In the genomic region with DNA sequence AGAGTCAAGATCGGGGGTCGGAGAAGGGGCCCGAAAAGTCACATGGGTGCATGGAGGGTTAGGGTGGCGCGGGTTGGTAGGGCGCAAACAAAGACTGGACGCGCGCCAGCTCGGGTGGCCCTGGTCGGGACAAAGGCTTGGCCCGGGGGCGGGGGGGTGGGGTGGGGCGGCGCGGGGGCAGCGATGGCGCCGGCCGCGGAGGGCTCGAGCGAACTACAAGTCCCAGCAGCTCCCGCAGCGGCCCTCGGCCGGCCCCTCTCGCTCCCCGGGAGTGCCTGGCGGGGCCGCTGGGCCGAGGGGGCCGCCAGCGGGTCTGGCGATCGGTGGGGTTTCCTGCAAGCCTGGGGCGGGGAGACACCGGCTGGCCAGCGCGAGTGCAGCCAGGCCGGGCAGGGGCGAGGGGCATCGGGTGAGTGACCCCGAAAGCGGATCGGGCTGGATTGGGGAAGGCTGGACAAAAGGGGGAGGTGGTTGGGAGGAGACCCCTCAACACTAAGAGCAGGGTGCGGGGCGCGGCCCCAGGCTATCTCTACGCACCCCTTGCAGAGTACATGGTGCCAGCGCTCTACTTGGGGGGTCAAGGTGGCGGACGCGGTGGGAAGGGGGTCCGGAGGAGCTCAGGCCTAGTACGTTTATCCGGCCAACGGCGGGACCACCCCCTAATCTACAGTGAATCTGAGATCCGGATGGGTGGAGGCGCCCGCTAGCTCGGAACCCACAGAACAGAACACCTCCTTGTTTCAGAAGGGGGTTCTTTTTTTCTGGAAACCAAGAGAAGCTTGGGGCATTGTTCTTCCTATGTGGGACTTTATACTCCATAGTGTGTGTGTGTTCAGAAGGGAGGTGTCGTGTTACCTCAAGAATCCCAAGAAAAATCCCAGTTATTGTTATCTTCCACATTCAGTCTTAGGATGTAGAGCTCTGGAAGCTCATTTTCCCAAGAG, we compare ENCODE assay signal across 8 mouse cellular contexts. TPM values are rescaled to one million over a fixed set of nuclear protein-coding genes. Genes with fewer than 3 reads are reported as not detected.
DNase-seq lines count a peak whose midpoint lies in the region; ATAC-seq and TF ChIP-seq lines count a peak whose summit lies in the region.

A gene (plus strand): TSS at position 238 of the 944 bp plus-strand sequence.

- H3K36me3 ChIP-seq in G1E (replicated peaks) = peaks cover 26% of the 10 kb centered on the region

- H3K4me1 ChIP-seq in G1E (ENCODE audit: insufficient read depth, low read depth, low read length) = peaks cover 32% of the 10 kb centered on the region

- ATAC-seq in G1E (ENCODE audit: extremely low read depth, insufficient number of reproducible peaks, low FRiP score, poor library complexity, severe bottlenecking) = peak; percentile 73
- ATAC-seq in frontal cortex, adult (ENCODE audit: low TSS enrichment) = peak; percentile 84
- ATAC-seq in hematopoietic stem cell, adult 5-6 weeks (replicated peaks in 1 of 2; ENCODE audit: insufficient read depth in 1 of 2, low FRiP score in 2 of 2, low TSS enrichment in 1 of 2, low read depth in 1 of 2, poor library complexity in 2 of 2, severe bottlenecking in 2 of 2) = peak; percentile 81 to 89

- H3K9me3 ChIP-seq in G1E (replicated peaks) = peaks cover 9% of the 10 kb centered on the region

- no peaks in the 10 kb centered on the region; the same call in 1 of the 2 replicates for H3K27me3 ChIP-seq in G1E (ENCODE audit: insufficient read depth, low read length)

- TF ChIP-seq CTCF in G1E (IDR thresholded peaks at IDR 0.05; ENCODE audit: low read depth, low read length) = no peak

- DNase-seq in G1E (ENCODE audit: low spot score) = peak; percentile 91
- DNase-seq in cerebellum, adult 18-20 months = peak; percentile 78 to 83
- peak; percentile 68 for DNase-seq in layer of hippocampus, adult 9-11 months
- DNase-seq in lung, postnatal 10 days = peak; percentile 86
- peak; percentile 58 for DNase-seq in ovary, postnatal 14 days (ENCODE audit: low spot score)
- DNase-seq in thymus, postnatal 10 days (ENCODE audit: low spot score in 2 of 2) = peak; percentile 63 to 70

- peak within 1 kb of the TSS; percentile 93 for H3K4me3 ChIP-seq in G1E (ENCODE audit: low read depth, low read length)

RNA-seq across cellular contexts. Expression of the gene that starts here (rescaled TPM):
- 25.7 and 26.6 TPM in 2 replicates for total RNA-seq in G1E (2014; fragmentation: Nextera tagmentation)
- total RNA-seq in G1E (2017) = 6.6 and 7.4 TPM in 2 replicates
- 19.2 and 22.7 TPM in 2 replicates for polyA plus RNA-seq in G1E (2012)
- total RNA-seq in hematopoietic stem cell, adult 5-6 weeks (2017) = 10.6 and 11.6 TPM in 2 replicates

Comparison
In these comparisons a context has a peak if more than half of its experiments do, and no peak if none do; other contexts are left out.
1. Peak in every context shown above with its lines: DNase-seq, ATAC-seq and H3K4me3 ChIP-seq.